Mouse (Mus musculus): Measurements from ENCODE around the gene Best2.

The Best2 gene

DNA sequence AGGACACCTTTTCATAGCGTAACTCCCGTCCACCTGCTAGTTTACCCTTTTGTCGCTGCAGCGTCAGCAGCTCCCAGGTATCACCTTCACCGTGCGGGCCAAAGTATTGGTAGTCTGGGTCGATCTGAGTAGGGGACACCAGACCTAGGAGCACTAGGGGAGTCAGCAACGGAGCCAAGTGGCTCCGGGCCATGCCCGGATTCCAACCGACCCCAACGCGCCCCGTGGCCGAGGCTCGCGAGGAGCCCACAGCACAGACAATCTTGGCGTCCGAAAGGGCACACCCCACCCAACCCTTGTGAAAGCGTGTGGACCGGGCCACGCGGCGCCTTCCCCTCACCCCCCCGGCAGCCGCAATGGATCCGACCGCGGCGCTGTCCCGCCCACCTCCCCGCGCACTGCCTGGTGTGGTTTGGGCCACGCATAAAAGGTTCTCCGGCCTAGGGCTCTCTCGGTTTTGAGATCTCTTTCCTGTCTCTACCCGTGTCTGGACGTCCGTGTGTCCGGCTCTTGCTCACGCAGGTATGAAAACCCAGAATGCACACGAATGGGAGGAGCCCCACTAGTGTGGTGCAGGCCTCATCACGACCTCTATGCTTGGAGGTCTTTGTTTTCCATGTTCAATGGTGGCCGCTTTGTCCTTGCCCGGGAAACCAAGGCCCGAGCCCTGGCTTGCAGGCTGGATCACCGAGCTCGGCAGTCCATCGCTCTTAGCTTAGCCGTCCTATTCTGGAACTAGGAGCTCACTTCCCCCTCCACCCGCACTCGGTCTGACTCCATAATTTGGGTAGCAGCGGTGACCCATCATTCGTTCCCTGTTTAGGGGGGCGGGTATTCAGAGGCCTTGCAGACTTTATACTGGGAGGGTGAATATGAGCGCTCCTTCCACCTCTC, 44.8 kb downstream of the Best2 start, which contains the start of the genes Gm49661, Prdx2 and Rnaseh2a:
Gm49661 (minus strand) TSS at position 193 of the 894 bp plus-strand sequence.
Prdx2 (plus strand) TSS at position 347 of the 894 bp plus-strand sequence.
Rnaseh2a (minus strand) TSS at position 527 of the 894 bp plus-strand sequence.
- in situ Hi-C loops (cut with MboI, MseI), result loop anchor here (5.0 kb wide), 1 partner anchor 93 kb away; the partner anchor contains the start of gene Fbxw9

GRCm38 (mm10) chr8:84968650-84969049, 45.7 kb downstream of the Best2 start:
- in situ Hi-C loops (cut with MboI, MseI), result loop anchor here (5.0 kb wide), 1 partner anchor 94 kb away; the partner anchor contains the start of gene Fbxw9

- in situ Hi-C loops (cut with MboI, MseI), result loop anchor here (5.0 kb wide), 1 partner anchor 95 kb away; the partner anchor contains the start of gene Fbxw9
These were observed 46.6 kb downstream of the Best2 start for GRCm38 (mm10) chr8:84967532-84968304.

GRCm38 (mm10) chr8:84966603-84967002, 47.7 kb downstream of the Best2 start:
- in situ Hi-C loops (cut with MboI, MseI), result loop anchor here (5.0 kb wide), 1 partner anchor 96 kb away; the partner anchor contains the start of gene Fbxw9

DNA sequence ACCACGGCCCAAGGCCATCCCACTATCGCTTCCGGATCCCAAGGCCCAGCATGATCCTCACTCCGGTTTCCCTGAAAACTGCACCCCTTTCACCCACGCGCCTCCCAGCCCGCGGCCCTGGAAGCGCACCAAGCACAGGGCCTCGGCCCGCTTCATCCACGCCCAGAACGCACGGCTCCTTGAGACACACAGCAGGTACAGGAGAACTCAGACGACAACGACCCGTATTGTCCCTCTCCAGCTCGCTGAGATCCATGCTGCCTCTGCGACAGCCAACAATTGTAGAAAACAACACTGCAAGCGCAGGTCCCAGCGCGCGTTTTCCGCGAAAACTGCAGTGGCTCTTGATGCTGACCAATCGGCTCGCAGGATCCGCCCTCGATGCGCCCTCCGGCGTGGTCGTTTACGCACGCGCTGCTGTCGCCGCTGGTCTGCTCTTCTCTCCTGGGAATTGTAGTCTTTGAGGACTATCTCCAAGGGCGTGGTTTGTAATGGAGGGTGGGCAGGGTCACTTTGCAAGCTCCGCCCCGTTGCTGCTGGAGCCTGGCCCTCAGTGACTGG, 48.5 kb downstream of the Best2 start:
- in situ Hi-C loops (cut with MboI, MseI), result loop anchor here (5.0 kb wide), 1 partner anchor 96 kb away; the partner anchor contains the start of gene Fbxw9

GRCm38 (mm10) chr8:84963952-84964351, 50.4 kb downstream of the Best2 start:
- in situ Hi-C loops (cut with MboI, MseI), result no loop called here

GRCm38 (mm10) chr8:84959811-84960210, 54.5 kb downstream of the Best2 start:
- in situ Hi-C loops (cut with MboI, MseI), result no loop called here

All from T-helper 2 cell (primary cell).